Mouse (Mus musculus): ENCODE results near the gene Mctp2. TPM values are rescaled to one million over a fixed set of nuclear protein-coding genes. Genes with fewer than 3 reads are reported as not detected.

Gene Mctp2
- polyA plus RNA-seq, 1 experiment from 2014 or later: 3.9 TPM

DNA sequence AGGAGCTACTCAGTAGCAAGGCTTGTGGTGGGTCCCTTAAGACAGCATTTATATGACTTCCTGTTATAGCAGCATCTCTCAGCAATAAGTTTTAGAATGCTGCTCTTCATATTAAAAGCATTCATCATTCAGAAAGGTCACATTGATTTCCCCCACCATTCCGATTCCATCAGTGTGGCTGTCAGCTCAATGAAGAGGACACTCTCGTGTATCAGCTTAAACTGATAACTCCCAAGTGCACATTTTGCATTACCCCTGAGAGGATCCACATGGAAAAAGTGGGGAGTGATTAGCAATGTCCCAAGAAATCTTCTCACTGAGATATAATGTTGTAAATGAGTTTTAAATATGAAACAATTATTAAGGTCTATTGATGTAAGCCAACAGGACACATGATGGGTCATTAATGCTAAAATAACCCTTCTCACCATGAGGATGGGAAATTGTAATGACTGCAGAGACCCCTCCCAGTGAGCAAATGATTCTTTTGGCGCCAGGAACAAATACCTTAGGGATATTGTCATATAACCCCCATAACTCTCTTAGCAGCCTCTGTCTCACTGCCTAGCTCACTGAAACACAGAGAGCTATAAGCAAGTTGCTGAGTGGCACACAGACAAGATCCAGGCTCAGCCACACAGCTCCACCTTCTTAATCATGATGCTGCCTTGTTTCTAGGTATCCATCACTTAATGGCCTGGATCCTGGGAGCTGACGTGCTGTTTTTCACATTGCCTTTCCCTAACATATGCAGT lies 12.4 kb downstream of the Mctp2 start:
- no peak overlapping the region for H3K4me2 ChIP-seq (replicated peaks; ENCODE audit: low read depth, low read length)
- no peak overlapping the region for H3K4me3 ChIP-seq (ENCODE audit: low read depth, low read length)
- H3K4me1 ChIP-seq (ENCODE audit: control insufficient read depth, insufficient read depth, low read length): no peaks in the 10 kb centered on the region
- H3K9ac ChIP-seq (replicated peaks; ENCODE audit: low read depth, low read length): no peak overlapping the region
- no peak for ATAC-seq (ENCODE audit: insufficient number of reproducible peaks, insufficient read depth, low FRiP score, low read depth)
- no peak overlapping the region for H3K27ac ChIP-seq (ENCODE audit: low read length)
- H3K36me3 ChIP-seq (ENCODE audit: control insufficient read depth, insufficient read depth, low read length): no peaks in the 10 kb centered on the region
- no peaks in the 10 kb centered on the region for H3K27me3 ChIP-seq (ENCODE audit: control insufficient read depth, insufficient read depth, low read length)
- H3K9me3 ChIP-seq (ENCODE audit: control insufficient read depth, low read depth, low read length): no peaks in the 10 kb centered on the region
- 61% methylated on average over 4 of the region's 4 CpGs for WGBS

DNA sequence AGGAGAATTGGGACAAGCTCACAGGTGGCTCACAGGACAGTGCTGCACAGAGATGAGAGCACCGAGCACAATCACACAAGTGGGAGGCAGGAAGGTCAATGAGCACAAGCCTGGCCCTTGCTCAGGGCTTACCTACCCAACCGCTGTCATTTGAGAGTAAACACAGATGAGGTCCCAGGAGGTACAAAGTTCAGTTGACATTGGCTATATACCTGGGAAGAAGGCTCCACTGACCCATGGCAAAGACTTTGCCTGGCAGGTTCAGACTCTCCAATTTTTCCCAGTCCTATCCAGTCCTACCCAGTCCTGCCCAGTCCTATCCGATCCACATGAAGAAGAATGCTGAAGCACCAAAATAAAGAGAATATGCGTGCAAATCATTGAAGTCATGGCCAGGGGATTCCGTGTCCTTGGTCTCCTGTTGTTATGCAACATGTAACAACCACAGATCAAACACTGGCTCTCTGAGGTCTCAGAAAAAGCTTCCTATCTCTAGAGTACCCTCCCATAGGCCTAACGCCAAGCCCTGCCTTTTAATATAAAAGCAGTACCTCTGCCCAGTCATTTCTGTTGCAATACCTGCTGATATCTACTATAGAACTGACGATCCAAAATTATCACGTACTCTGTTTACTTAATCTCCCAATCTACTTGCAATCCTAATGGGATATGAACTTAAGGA lies 14.0 kb downstream of the Mctp2 start:
- no peak overlapping the region for H3K4me3 ChIP-seq (ENCODE audit: low read depth, low read length)

DNA sequence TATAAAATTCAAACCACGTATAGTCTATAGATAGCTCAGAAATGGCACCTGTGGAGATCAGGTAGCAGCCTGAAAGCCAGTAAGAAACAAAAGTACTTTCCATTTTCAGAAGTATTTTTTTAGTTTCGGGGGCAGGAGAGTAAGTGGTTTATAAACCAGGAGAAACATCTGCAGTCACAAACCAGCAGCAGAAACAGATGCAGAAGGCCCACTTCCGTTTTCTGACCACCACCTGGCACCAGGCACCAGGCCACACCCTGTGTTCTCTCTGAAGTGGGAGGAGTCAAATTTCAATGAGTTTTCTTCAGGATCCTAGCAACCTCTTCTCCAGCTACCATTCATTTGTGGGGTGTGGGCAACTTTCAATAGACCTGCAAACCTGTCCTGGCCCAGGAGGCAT lies 25.7 kb downstream of the Mctp2 start:
- WGBS: 63% methylated on average over 3 of the region's 3 CpGs
- ATAC-seq (ENCODE audit: insufficient number of reproducible peaks, insufficient read depth, low FRiP score, low read depth): no peak

More for the DNA sequence above, 14.0 kb downstream of the Mctp2 start:
- no peaks in the 10 kb centered on the region for H3K36me3 ChIP-seq (ENCODE audit: control insufficient read depth, insufficient read depth, low read length)
- ATAC-seq (ENCODE audit: insufficient number of reproducible peaks, insufficient read depth, low FRiP score, low read depth): no peak
- H3K4me1 ChIP-seq (ENCODE audit: control insufficient read depth, insufficient read depth, low read length): no peaks in the 10 kb centered on the region
- H3K4me2 ChIP-seq (replicated peaks; ENCODE audit: low read depth, low read length): no peak overlapping the region
- 79% methylated on average over 8 of the region's 8 CpGs for WGBS
- no peaks in the 10 kb centered on the region for H3K9me3 ChIP-seq (ENCODE audit: control insufficient read depth, low read depth, low read length)
- H3K27ac ChIP-seq (ENCODE audit: low read length): no peak overlapping the region
- H3K27me3 ChIP-seq (ENCODE audit: control insufficient read depth, insufficient read depth, low read length): no peaks in the 10 kb centered on the region
- H3K9ac ChIP-seq (replicated peaks; ENCODE audit: low read depth, low read length): no peak overlapping the region

DNA sequence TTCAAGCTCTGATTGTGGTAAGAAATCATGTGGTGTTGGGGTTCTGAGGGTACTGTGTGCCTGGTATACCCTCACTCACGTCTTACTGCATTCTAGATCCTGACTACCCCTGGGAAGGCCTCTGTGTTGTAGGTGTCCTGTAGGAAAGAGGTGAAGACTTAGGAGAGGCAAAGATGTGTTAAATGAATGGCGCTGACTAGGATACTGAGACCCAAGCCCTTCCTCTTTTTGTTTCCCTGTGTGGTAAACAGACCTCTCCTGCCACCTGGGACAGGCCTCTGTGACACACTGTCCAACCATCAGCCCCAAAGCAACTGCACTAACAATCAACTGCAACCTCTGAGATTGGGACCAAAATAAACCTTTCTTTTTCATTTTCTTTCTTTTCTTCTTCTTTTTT lies 28.0 kb downstream of the Mctp2 start:
- Histone ChIP-seq H3K9ac (replicated peaks; ENCODE audit: low read depth, low read length) (no peak overlapping the region), H3K36me3 (ENCODE audit: control insufficient read depth, insufficient read depth, low read length) (no peaks in the 10 kb centered on the region), H3K4me3 (ENCODE audit: low read depth, low read length) (no peak overlapping the region), H3K27me3 (ENCODE audit: control insufficient read depth, insufficient read depth, low read length) (no peaks in the 10 kb centered on the region), H3K4me2 (replicated peaks; ENCODE audit: low read depth, low read length) (no peak overlapping the region), H3K27ac (ENCODE audit: low read length) (no peak overlapping the region), H3K4me1 (ENCODE audit: control insufficient read depth, insufficient read depth, low read length) (no peaks in the 10 kb centered on the region), H3K9me3 (ENCODE audit: control insufficient read depth, low read depth, low read length) (no peaks in the 10 kb centered on the region)
- 88% methylated on average over 2 of the region's 2 CpGs for WGBS
- ATAC-seq (ENCODE audit: insufficient number of reproducible peaks, insufficient read depth, low FRiP score, low read depth): no peak

More for the DNA sequence above, 25.7 kb downstream of the Mctp2 start:
- Histone ChIP-seq H3K27me3 (ENCODE audit: control insufficient read depth, insufficient read depth, low read length) (no peaks in the 10 kb centered on the region), H3K9ac (replicated peaks; ENCODE audit: low read depth, low read length) (no peak overlapping the region), H3K9me3 (ENCODE audit: control insufficient read depth, low read depth, low read length) (no peaks in the 10 kb centered on the region), H3K4me2 (replicated peaks; ENCODE audit: low read depth, low read length) (no peak overlapping the region), H3K4me3 (ENCODE audit: low read depth, low read length) (no peak overlapping the region), H3K36me3 (ENCODE audit: control insufficient read depth, insufficient read depth, low read length) (no peaks in the 10 kb centered on the region), H3K27ac (ENCODE audit: low read length) (no peak overlapping the region), H3K4me1 (ENCODE audit: control insufficient read depth, insufficient read depth, low read length) (no peaks in the 10 kb centered on the region)

DNA sequence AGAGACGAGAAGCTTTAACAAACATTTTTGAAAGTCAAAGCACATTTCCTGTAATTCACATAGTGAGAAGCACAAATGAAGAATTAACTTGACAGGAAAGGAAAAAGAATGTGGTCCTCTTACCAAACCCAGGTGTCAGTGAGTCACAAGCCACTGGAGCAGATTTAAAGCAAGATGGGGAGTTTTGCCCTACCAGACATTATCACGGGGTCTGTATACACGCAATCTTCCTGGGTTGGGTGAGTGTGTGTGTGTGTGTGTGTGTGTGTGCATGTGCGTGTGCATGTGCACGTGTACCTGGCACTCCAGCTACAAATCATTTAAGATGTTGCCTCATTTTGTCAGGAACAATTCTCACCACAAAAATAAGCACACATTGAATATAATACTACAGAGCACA lies 30.9 kb downstream of the Mctp2 start:
- no peaks in the 10 kb centered on the region for H3K4me1 ChIP-seq (ENCODE audit: control insufficient read depth, insufficient read depth, low read length)
- WGBS: 74% methylated on average over 5 of the region's 5 CpGs
- H3K36me3 ChIP-seq (ENCODE audit: control insufficient read depth, insufficient read depth, low read length): no peaks in the 10 kb centered on the region

DNA sequence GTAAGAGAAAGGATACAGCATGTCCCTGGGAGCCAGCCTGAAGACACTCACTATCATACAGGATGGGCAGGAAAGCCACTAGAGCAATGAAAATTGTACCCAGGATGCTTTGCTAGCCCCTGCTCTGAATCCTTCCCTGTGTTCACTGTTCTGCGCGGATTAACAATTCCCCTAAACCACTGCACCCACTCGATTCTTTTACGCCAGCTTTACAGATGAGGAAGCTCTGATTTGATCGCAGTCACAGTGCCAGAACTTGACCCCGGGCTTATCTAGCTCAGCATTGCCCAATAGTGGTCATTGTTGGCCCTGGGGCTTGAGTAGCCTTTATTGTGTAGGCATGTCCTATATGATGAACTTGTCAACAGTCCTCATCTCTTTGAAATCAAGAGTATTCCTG lies 34.9 kb downstream of the Mctp2 start:
- no peak for ATAC-seq (ENCODE audit: insufficient number of reproducible peaks, insufficient read depth, low FRiP score, low read depth)
- Histone ChIP-seq H3K27me3 (ENCODE audit: control insufficient read depth, insufficient read depth, low read length) (no peaks in the 10 kb centered on the region), H3K27ac (ENCODE audit: low read length) (no peak overlapping the region), H3K4me1 (ENCODE audit: control insufficient read depth, insufficient read depth, low read length) (no peaks in the 10 kb centered on the region), H3K9ac (replicated peaks; ENCODE audit: low read depth, low read length) (no peak overlapping the region), H3K9me3 (ENCODE audit: control insufficient read depth, low read depth, low read length) (no peaks in the 10 kb centered on the region), H3K36me3 (ENCODE audit: control insufficient read depth, insufficient read depth, low read length) (no peaks in the 10 kb centered on the region), H3K4me3 (ENCODE audit: low read depth, low read length) (no peak overlapping the region), H3K4me2 (replicated peaks; ENCODE audit: low read depth, low read length) (no peak overlapping the region)
- 90% methylated on average over 6 of the region's 6 CpGs for WGBS

More for the DNA sequence above, 30.9 kb downstream of the Mctp2 start:
- no peak overlapping the region for H3K4me2 ChIP-seq (replicated peaks; ENCODE audit: low read depth, low read length)
- H3K4me3 ChIP-seq (ENCODE audit: low read depth, low read length): no peak overlapping the region
- no peak overlapping the region for H3K27ac ChIP-seq (ENCODE audit: low read length)
- H3K9me3 ChIP-seq (ENCODE audit: control insufficient read depth, low read depth, low read length): no peaks in the 10 kb centered on the region
- H3K27me3 ChIP-seq (ENCODE audit: control insufficient read depth, insufficient read depth, low read length): no peaks in the 10 kb centered on the region
- H3K9ac ChIP-seq (replicated peaks; ENCODE audit: low read depth, low read length): no peak overlapping the region
- no peak for ATAC-seq (ENCODE audit: insufficient number of reproducible peaks, insufficient read depth, low FRiP score, low read depth)

DNA sequence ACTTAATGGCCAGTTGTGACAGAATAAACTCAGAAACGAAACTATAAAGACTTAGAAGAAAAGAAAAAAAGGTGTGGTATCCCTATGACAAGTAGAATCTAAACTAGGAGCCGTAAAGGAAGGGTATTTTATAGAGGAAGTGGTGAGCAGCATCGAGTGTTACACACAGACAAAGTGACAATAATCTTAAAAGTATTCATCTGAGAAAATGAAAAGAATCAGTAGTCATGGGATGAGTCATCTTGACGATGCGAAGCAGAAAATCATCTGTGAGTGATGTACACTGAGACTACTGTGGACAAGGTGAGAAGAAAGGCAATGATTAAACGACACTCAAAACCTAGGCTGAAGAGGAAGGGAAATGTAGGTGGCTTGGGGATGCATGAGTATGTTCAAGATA lies 36.4 kb downstream of the Mctp2 start:
- no peaks in the 10 kb centered on the region for H3K27me3 ChIP-seq (ENCODE audit: control insufficient read depth, insufficient read depth, low read length)
- no peaks in the 10 kb centered on the region for H3K36me3 ChIP-seq (ENCODE audit: control insufficient read depth, insufficient read depth, low read length)
- H3K4me3 ChIP-seq (ENCODE audit: low read depth, low read length): no peak overlapping the region
- H3K9me3 ChIP-seq (ENCODE audit: control insufficient read depth, low read depth, low read length): no peaks in the 10 kb centered on the region
- no peak overlapping the region for H3K9ac ChIP-seq (replicated peaks; ENCODE audit: low read depth, low read length)
- WGBS: 80% methylated on average over 6 of the region's 6 CpGs
- no peak overlapping the region for H3K27ac ChIP-seq (ENCODE audit: low read length)
- H3K4me1 ChIP-seq (ENCODE audit: control insufficient read depth, insufficient read depth, low read length): no peaks in the 10 kb centered on the region
- no peak for ATAC-seq (ENCODE audit: insufficient number of reproducible peaks, insufficient read depth, low FRiP score, low read depth)
- no peak overlapping the region for H3K4me2 ChIP-seq (replicated peaks; ENCODE audit: low read depth, low read length)

DNA sequence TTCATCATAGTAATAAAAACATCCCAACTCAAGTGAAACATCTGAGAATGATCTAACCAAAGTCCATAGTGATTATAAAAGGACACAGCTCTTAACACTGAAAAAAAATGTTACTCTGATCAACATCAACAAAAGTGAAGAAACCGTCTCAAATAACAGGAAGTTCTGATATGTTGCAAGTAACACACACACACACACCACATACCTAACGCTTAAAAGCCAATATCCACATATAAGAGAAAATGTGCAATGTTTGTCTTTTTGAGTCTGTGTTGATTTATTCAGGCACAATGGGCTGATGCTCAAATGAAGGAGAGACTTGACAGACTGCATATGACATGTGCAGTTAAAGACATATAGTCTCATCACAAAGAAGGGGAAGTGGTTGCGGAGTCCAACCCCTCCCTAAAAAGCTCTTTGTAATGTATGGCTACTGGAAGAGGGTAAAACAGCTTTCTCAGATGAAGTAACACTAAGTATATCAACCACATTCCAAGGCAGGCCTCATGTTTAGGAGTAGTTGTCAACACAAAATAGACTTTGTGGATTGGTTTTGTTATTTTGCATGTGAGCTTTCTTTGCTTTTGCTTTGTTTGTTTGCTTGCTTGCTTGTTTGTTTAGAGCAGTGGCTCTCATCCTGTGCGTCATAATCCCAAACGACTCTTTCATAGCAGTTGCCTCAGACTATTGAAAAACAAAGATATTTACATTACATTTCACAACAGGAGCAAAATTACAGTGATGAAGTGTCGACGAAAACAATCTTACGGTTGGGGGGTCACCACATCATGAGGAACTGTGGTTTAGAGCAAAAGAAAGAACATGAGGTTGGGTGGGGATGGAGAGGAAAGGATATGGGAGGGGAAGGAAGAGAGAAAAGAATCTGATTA lies 45.4 kb downstream of the Mctp2 start:
- H3K27me3 ChIP-seq (ENCODE audit: control insufficient read depth, insufficient read depth, low read length): no peaks in the 10 kb centered on the region
- H3K4me2 ChIP-seq (replicated peaks; ENCODE audit: low read depth, low read length): no peak overlapping the region
- H3K4me3 ChIP-seq (ENCODE audit: low read depth, low read length): no peak overlapping the region
- H3K9ac ChIP-seq (replicated peaks; ENCODE audit: low read depth, low read length): no peak overlapping the region
- H3K4me1 ChIP-seq (ENCODE audit: control insufficient read depth, insufficient read depth, low read length): no peaks in the 10 kb centered on the region
- no peaks in the 10 kb centered on the region for H3K9me3 ChIP-seq (ENCODE audit: control insufficient read depth, low read depth, low read length)
- no peak overlapping the region for H3K27ac ChIP-seq (ENCODE audit: low read length)
- 87% methylated on average over 8 of the region's 8 CpGs for WGBS
- no peaks in the 10 kb centered on the region for H3K36me3 ChIP-seq (ENCODE audit: control insufficient read depth, insufficient read depth, low read length)
- no peak for ATAC-seq (ENCODE audit: insufficient number of reproducible peaks, insufficient read depth, low FRiP score, low read depth)
